Comparison of ENCODE assay signal across 18 mouse cellular contexts in the genomic region with DNA sequence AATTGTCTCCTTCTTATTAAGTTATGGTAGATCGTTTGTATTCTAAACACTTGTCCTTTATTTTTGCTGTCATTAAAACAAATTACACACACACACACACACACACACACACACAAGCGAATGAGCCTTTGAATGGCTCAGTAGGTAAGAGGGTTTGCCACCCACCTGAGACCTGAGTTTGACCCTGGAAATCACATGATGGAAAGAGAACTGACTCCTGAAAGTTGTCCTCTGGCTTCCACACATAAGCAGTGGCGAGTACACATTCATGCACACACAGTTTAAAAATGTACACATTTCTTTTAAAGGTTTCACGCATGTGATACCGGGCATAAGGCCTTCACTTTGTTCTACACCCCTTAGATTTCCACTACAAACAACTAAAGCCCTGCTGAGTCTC.
"Had no signal": no experiment of that assay in that cellular context is flagged by ENCODE, and none has a peak within 500 bp of the region (broad histone marks: within the 10 kb centered on the region; RNA-seq: fewer than 3 reads in every experiment).

No protein-coding gene starts in this region.

- H3K4me1 ChIP-seq: limb, embryonic 12.5 days; limb, embryonic 15.5 days; stomach, embryonic 15.5 days had no signal

- H3K4me2 ChIP-seq: limb, embryonic 12.5 days; limb, embryonic 15.5 days; liver, embryonic 11.5 days; lung, embryonic 14.5 days; stomach, embryonic 15.5 days had no signal

- DNase-seq: kidney, adult 9 months; kidney, postnatal 14 days; kidney, postnatal 4 days; left cerebral cortex, postnatal 4 days; liver, postnatal 0 days; lung, embryonic 14.5 days; right cerebral cortex, adult 18-20 months; right cerebral cortex, postnatal 14 days; right cerebral cortex, postnatal 4 days; thymus, postnatal 25 days had no signal

- H3K27me3 ChIP-seq: limb, embryonic 12.5 days; limb, embryonic 15.5 days; stomach, embryonic 15.5 days had no signal

- H3K4me3 ChIP-seq: limb, embryonic 12.5 days; limb, embryonic 15.5 days; myocyte; stomach, embryonic 15.5 days had no signal

- H3K9me3 ChIP-seq: limb, embryonic 12.5 days; limb, embryonic 15.5 days; stomach, embryonic 15.5 days had no signal

- ATAC-seq: liver, postnatal 0 days; lung, postnatal 0 days had no signal

- H3K27ac ChIP-seq: limb, embryonic 12.5 days; limb, embryonic 15.5 days; liver, embryonic 14.5 days; macrophage; stomach, embryonic 15.5 days had no signal

- H3K36me3 ChIP-seq: stomach, embryonic 15.5 days had no signal

- H3K9ac ChIP-seq: limb, embryonic 12.5 days; limb, embryonic 15.5 days; liver, embryonic 14.5 days; liver, postnatal 0 days; lung, embryonic 14.5 days; stomach, embryonic 15.5 days had no signal
